Mouse (Mus musculus) stomach, postnatal 0 days (tissue): Measurements from ENCODE around the gene Ube2o. TPM values are rescaled to one million over a fixed set of nuclear protein-coding genes. Genes with fewer than 3 reads are reported as not detected.

Source experiments
- ATAC-seq: fragments of 200-750 bp; cut with Nextera tagmentation; 2 replicates; pipeline ENCODE4 v1.8.0; 2017; ENCODE audit not compliant: low FRiP score, low TSS enrichment
- DNase-seq: peaks from one replicate; pipeline ENCODE4 v3.0.0-alpha.2; 2016; ENCODE audit warnings: low spot score
- H3K27ac ChIP-seq: fragments of 300-500 bp; sonication (generic); replicated peaks from 2 replicates; pipeline ENCODE4 v1.5.1; 2014; ENCODE audit warnings: mild to moderate bottlenecking, control low read depth
- H3K27me3 ChIP-seq: fragments of 300-500 bp; sonication (generic); 2 replicates; pipeline ENCODE4 v1.6.1; 2014; ENCODE audit warnings: low read length; ENCODE audit not compliant: control insufficient read depth, insufficient read depth
- H3K36me3 ChIP-seq: fragments of 300-500 bp; sonication (generic); 2 replicates; pipeline ENCODE4 v1.6.1; 2014; ENCODE audit warnings: low read length, mixed read lengths; ENCODE audit not compliant: control insufficient read depth, insufficient read depth
- H3K4me1 ChIP-seq: fragments of 300-500 bp; sonication (generic); replicated peaks from 2 replicates; pipeline ENCODE4 v1.6.1; 2014; ENCODE audit warnings: antibody characterized with exemption; ENCODE audit not compliant: control insufficient read depth, insufficient read depth
- H3K4me2 ChIP-seq: fragments of 300-500 bp; sonication (generic); replicated peaks from 2 replicates; pipeline ENCODE4 v1.6.1; 2014; ENCODE audit warnings: low read depth, mild to moderate bottlenecking, control low read depth, moderate library complexity
- H3K4me3 ChIP-seq: fragments of 300-500 bp; sonication (generic); 2 replicates; pipeline ENCODE4 v1.5.1; 2014; ENCODE audit warnings: low read depth, low read length, control low read depth
- H3K9ac ChIP-seq: fragments of 300-500 bp; sonication (generic); 2 replicates; pipeline ENCODE4 v1.6.1; 2014; ENCODE audit warnings: mild to moderate bottlenecking, low read length, control low read depth, mixed read lengths
- H3K9me3 ChIP-seq: fragments of 300-500 bp; sonication (generic); 2 replicates; pipeline ENCODE4 v1.6.1; 2016; ENCODE audit warnings: low read length; ENCODE audit not compliant: control insufficient read depth
- CTCF ChIP-seq: IDR thresholded peaks from 2 replicates; pipeline ENCODE4 v1.5.1; 2016; ENCODE audit warnings: antibody characterized with exemption, low read depth, mild to moderate bottlenecking, moderate library complexity
- EP300 ChIP-seq: optimal IDR thresholded peaks from 2 replicates; pipeline ENCODE3; 2016; ENCODE audit warnings: antibody characterized with exemption
- WGBS: fragments of 180-500 bp; shearing (Covaris S2); extraction: QIAGEN DNeasy Blood & Tissue Kit; methylation state at CpG from one replicate; pipeline ENCODE4 v1.1.7; 2014; 5-methylcytosine and 5-hydroxymethylcytosine counted together
- polyA plus RNA-seq: library from polyadenylated mRNA; unstranded; fragments of >200 nt; fragmentation: Nextera tagmentation; extraction: Ambion mirVana; gene quantifications from 2 replicates; pipeline ENCODE4 v1.2.1, GENCODE M21; 2015

The Ube2o gene
- polyA plus RNA-seq, 1 experiment from 2014 or later, result 4.7 TPM

DNA sequence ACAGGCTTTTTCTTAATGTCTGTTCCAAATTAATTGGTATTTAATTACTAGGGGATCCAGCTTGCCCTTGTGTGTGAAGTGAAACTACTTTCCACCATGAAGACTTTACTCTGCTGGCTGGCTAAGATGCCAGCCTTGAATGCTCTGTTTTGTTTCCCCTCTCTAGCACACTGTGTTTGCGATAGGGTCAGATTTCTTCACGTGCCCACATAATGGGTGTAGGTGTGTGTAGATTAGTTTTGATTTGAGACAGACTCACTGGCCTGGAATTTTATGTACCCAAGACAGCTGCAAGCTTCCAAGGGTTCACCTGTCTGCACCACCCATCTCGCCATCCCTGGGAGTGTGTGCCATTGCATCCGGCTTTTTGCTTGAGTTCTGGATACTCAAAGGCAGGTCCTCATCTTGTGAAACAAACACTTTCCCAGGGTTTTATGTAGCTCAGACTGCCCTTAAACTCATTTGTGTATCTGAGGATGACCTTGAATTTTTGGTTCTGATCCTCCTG lies 67.7 kb downstream of the Ube2o start:
- Histone ChIP-seq H3K4me1 (no peaks in the 10 kb centered on the region), H3K4me3 (no peak overlapping the region), H3K36me3 (no peaks in the 10 kb centered on the region), H3K9ac (no peak overlapping the region), H3K9me3 (no peaks in the 10 kb centered on the region), H3K27ac (no peak overlapping the region), H3K4me2 (no peak overlapping the region), H3K27me3 (no peaks in the 10 kb centered on the region)
- DNase-seq (no peak), ATAC-seq (no peak)
- 60% methylated on average over 4 of the region's 4 CpGs for WGBS
- no peak for TF ChIP-seq EP300
- TF ChIP-seq CTCF, result no peak

GRCm38 (mm10) chr11:116512987-116513386 lies 68.3 kb downstream of the Ube2o start:
- 79% methylated on average over 6 of the region's 6 CpGs for WGBS
- no peak for ATAC-seq
- no peak overlapping the region for H3K4me3 ChIP-seq

DNA sequence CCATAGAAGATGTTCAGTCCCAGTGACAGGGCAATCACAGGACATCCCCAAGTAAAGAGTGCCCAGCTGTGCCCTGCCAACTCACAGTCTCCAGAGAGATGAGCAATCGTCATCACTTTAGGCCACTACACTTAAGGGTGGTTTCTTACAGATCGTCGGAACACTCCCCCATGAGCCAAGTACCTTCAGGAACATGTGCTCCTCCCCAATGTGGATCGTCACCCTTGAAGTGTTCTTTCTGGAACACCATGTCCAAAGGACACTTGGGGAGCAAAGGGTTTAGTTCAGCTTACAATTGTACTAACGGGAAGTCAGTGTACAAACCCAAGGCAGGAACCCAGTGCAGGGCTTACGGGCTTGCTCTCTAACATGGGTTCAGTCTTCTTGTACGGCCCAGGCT lies 69.1 kb downstream of the Ube2o start:
- Histone ChIP-seq H3K27ac (no peak overlapping the region), H3K36me3 (no peaks in the 10 kb centered on the region), H3K9ac (no peak overlapping the region), H3K4me2 (no peak overlapping the region), H3K27me3 (no peaks in the 10 kb centered on the region), H3K4me3 (no peak overlapping the region), H3K9me3 (no peaks in the 10 kb centered on the region), H3K4me1 (no peaks in the 10 kb centered on the region)
- TF ChIP-seq CTCF (no peak), EP300 (no peak)
- no peak for ATAC-seq
- 95% methylated on average over 7 of the region's 7 CpGs for WGBS
- no peak for DNase-seq

More at GRCm38 (mm10) chr11:116512987-116513386, 68.3 kb downstream of the Ube2o start:
- DNase-seq, result no peak
- H3K36me3 ChIP-seq, result no peaks in the 10 kb centered on the region
- TF ChIP-seq CTCF (no peak), EP300 (no peak)
- H3K4me1 ChIP-seq, result no peaks in the 10 kb centered on the region
- H3K4me2 ChIP-seq, result no peak overlapping the region
- no peak overlapping the region for H3K27ac ChIP-seq
- H3K27me3 ChIP-seq, result no peaks in the 10 kb centered on the region
- H3K9me3 ChIP-seq, result no peaks in the 10 kb centered on the region
- H3K9ac ChIP-seq, result no peak overlapping the region

DNA sequence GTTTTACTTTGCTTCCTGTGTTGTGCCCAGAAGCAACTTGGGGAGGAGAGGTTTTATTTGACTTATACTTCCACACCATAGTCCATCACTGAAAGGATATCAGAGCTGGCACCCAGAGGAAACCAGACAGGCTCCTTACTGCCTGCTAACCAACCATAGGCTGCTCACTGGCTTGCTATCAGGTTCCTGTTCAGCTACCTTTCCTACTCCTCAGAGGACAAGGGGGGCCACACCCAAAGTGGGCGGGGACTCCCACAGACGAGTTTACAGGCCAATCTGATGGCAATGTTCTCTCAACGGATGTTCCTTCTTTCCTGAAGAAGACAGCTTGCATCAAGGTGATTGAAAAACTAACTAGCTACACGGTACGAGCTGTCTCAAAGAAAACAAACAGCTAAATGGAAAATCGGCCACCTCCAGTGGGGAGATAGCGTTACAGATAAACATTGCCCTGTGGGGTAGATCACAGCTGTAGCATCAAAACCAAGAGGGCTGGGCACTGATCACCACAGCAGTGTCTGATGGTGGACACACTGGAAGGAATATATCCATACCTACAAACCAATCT lies 69.9 kb downstream of the Ube2o start:
- H3K27me3 ChIP-seq, result no peaks in the 10 kb centered on the region
- H3K4me2 ChIP-seq, result no peak overlapping the region
- ATAC-seq (peak; percentile 53; the same call in 1 of the 2 replicates), DNase-seq (no peak)
- no peak for TF ChIP-seq CTCF
- TF ChIP-seq EP300, result no peak
- H3K27ac ChIP-seq, result no peak overlapping the region
- H3K9me3 ChIP-seq, result no peaks in the 10 kb centered on the region
- no peak overlapping the region for H3K4me3 ChIP-seq
- H3K36me3 ChIP-seq, result no peaks in the 10 kb centered on the region
- no peak overlapping the region for H3K9ac ChIP-seq
- no peaks in the 10 kb centered on the region for H3K4me1 ChIP-seq
- WGBS, result 54% methylated on average over 7 of the region's 7 CpGs

DNA sequence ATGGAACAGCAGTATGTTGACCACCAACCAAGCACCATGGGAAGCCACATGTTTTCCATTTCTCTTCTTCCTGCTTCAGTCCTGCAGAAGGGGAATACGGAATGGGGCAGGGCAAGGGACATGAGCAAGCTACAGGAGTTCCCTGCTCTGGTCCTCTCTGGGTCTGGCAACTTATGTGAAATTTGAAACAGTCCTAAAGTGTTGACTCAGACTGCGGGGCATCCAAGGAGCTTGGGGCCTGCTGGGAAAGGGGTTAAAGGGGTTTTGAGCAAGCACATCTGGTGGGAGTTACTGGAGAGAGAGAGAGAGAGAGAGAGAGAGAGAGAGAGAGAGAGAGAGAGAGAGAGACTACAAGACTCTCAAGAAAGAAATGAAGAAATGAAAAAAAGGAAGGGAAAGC lies 72.6 kb downstream of the Ube2o start:
- H3K4me1 ChIP-seq, result no peaks in the 10 kb centered on the region
- H3K4me3 ChIP-seq, result no peak overlapping the region
- H3K9ac ChIP-seq, result no peak overlapping the region
- WGBS, result 36% methylated on average over 2 of the region's 2 CpGs
- H3K4me2 ChIP-seq, result no peak overlapping the region
- no peaks in the 10 kb centered on the region for H3K27me3 ChIP-seq
- H3K9me3 ChIP-seq, result no peaks in the 10 kb centered on the region
- ATAC-seq (0 out of 2 replicates have a peak, but pooled peaks have one; percentile 33), DNase-seq (no peak)
- H3K27ac ChIP-seq, result no peak overlapping the region
- no peaks in the 10 kb centered on the region for H3K36me3 ChIP-seq
- TF ChIP-seq EP300, result no peak
- no peak for TF ChIP-seq CTCF

DNA sequence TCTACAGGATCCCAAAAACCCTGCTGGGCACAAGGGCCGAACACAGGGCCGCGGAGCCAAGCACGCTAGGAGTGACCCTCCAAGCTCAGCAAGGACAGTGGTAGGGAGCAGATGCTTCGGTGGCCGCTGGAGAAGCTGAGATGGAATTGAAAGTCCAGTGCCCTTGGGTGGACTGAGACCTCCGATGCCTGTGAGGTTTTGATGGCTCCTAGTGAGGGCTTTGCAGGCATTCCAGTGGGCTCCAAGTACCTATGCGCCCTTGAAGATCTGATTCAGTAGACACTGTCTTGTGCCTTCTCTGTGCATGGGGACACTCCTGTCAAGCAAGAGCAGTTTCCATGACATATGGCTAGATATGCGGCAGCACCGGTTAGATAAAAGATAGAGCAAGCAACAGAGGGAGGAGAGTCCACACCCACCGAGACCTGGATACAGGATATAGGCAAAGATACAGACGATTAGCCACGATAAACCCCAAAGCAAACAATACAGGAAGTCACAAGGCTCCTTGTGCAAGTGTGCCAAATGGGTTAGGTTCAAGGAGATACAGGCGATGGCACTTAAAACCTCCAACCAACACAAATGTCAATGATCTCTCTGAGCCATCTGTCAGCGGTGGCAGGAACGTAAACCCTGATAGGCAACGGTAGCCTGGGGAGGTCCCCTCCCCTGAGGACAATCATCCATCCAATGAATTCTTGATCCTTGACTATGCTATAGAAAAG lies 74.9 kb downstream of the Ube2o start:
- Histone ChIP-seq H3K27me3 (no peaks in the 10 kb centered on the region), H3K4me3 (no peak overlapping the region), H3K4me2 (no peak overlapping the region), H3K9ac (no peak overlapping the region), H3K9me3 (no peaks in the 10 kb centered on the region), H3K27ac (no peak overlapping the region), H3K36me3 (no peaks in the 10 kb centered on the region), H3K4me1 (no peaks in the 10 kb centered on the region)
- no peak for TF ChIP-seq EP300
- no peak for TF ChIP-seq CTCF
- WGBS, result 68% methylated on average over 17 of the region's 17 CpGs
- DNase-seq (no peak), ATAC-seq (no peak)
